8 mouse cellular contexts compared by ENCODE assay signal in the genomic region with DNA sequence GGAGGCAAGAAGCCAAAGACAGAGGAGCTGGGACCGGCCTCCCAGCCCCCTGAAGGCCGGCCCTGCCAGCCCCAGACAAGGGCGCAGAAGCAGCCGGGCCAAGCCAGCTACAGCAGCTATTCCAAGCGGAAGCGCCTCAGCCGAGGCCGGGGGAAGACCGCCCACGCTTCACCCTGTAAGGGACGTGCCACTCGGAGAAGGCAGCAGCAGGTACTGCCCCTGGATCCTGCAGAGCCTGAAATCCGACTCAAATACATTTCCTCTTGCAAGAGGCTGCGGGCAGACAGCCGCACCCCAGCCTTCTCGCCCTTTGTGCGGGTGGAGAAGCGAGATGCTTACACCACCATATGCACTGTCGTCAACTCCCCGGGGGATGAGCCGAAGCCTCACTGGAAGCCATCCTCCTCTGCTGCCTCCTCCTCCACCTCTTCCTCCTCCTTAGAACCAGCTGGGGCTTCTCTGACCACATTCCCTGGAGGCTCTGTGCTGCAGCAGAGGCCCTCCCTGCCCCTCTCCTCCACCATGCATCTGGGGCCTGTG. TPM values are rescaled to one million over a fixed set of nuclear protein-coding genes. Genes with fewer than 3 reads are reported as not detected.
A peak's percentile ranks its signal among the peaks of the same experiment; 100 is the strongest.
DNase-seq lines count a peak whose midpoint lies in the region; ATAC-seq lines count a peak whose summit lies in the region.

No protein-coding gene starts in this region.

- WGBS in hindbrain, embryonic 10.5 days: 84% methylated on average over 21 of the region's 21 CpGs
- WGBS in hindbrain, embryonic 16.5 days: 79% methylated on average over 21 of the region's 21 CpGs
- 87% methylated on average over 21 of the region's 21 CpGs for WGBS in neural tube, embryonic 11.5 days
- 84% methylated on average over 21 of the region's 21 CpGs for WGBS in heart, embryonic 11.5 days (ENCODE audit: insufficient replicate concordance)
- WGBS in neural tube, embryonic 15.5 days: 80% methylated on average over 21 of the region's 21 CpGs

- H3K4me3 ChIP-seq in hindbrain, embryonic 10.5 days: no peak overlapping the region
- no peak overlapping the region for H3K4me3 ChIP-seq in hindbrain, embryonic 16.5 days (ENCODE audit: low read length)
- H3K4me3 ChIP-seq in neural tube, embryonic 11.5 days (ENCODE audit: low read depth, low read length): no peak overlapping the region
- no peak overlapping the region for H3K4me3 ChIP-seq in heart, embryonic 11.5 days (ENCODE audit: low read depth, low read length)
- no peak overlapping the region for H3K4me3 ChIP-seq in neural tube, embryonic 15.5 days (replicated peaks)

- peaks cover 6% of the 10 kb centered on the region for H3K9me3 ChIP-seq in hindbrain, embryonic 10.5 days
- H3K9me3 ChIP-seq in hindbrain, embryonic 16.5 days (ENCODE audit: control insufficient read depth, low read length): no peaks in the 10 kb centered on the region
- H3K9me3 ChIP-seq in neural tube, embryonic 11.5 days (ENCODE audit: control insufficient read depth, low read length): no peaks in the 10 kb centered on the region; the same call in 1 of the 2 replicates
- H3K9me3 ChIP-seq in heart, embryonic 11.5 days (replicated peaks; ENCODE audit: control insufficient read depth, low read length): peaks cover 4% of the 10 kb centered on the region
- H3K9me3 ChIP-seq in neural tube, embryonic 15.5 days (replicated peaks): no peaks in the 10 kb centered on the region

- no peak for ATAC-seq in hindbrain, embryonic 16.5 days
- no peak for ATAC-seq in neural tube, embryonic 11.5 days (ENCODE audit: insufficient read depth, low FRiP score, low TSS enrichment)
- ATAC-seq in heart, embryonic 11.5 days (replicated peaks; ENCODE audit: insufficient number of reproducible peaks, low FRiP score, low TSS enrichment): no peak
- no peak for ATAC-seq in neural tube, embryonic 15.5 days (ENCODE audit: low FRiP score)
- no peak for ATAC-seq in CD4-positive, CD25-positive, alpha-beta regulatory T cell, adult 4 months
- ATAC-seq in cerebellum, adult (ENCODE audit: insufficient number of reproducible peaks, low FRiP score, low TSS enrichment): no peak

- H3K9ac ChIP-seq in hindbrain, embryonic 16.5 days (ENCODE audit: low read depth, low read length): no peak overlapping the region
- no peak overlapping the region for H3K9ac ChIP-seq in neural tube, embryonic 11.5 days (ENCODE audit: low read length)
- no peak overlapping the region for H3K9ac ChIP-seq in heart, embryonic 11.5 days (ENCODE audit: low read depth, low read length)
- H3K9ac ChIP-seq in neural tube, embryonic 15.5 days (replicated peaks): no peak overlapping the region

- DNase-seq in hindbrain, embryonic 10.5 days (ENCODE audit: low spot score): no peak
- DNase-seq in neural tube, embryonic 11.5 days (ENCODE audit: low spot score): no peak
- no peak for DNase-seq in neural tube, embryonic 10.5 days (ENCODE audit: extremely low spot score, low spot score)

- no peaks in the 10 kb centered on the region for H3K27me3 ChIP-seq in hindbrain, embryonic 10.5 days (ENCODE audit: insufficient read depth, poor library complexity, severe bottlenecking)
- H3K27me3 ChIP-seq in hindbrain, embryonic 16.5 days (replicated peaks; ENCODE audit: control insufficient read depth, insufficient read depth, low read length): no peaks in the 10 kb centered on the region
- H3K27me3 ChIP-seq in neural tube, embryonic 11.5 days (ENCODE audit: control insufficient read depth, insufficient read depth, low read length): no peaks in the 10 kb centered on the region
- no peaks in the 10 kb centered on the region for H3K27me3 ChIP-seq in heart, embryonic 11.5 days (ENCODE audit: control insufficient read depth, insufficient read depth, low read length)
- H3K27me3 ChIP-seq in neural tube, embryonic 15.5 days (replicated peaks): no peaks in the 10 kb centered on the region

- H3K36me3 ChIP-seq in hindbrain, embryonic 10.5 days: peaks cover 100% of the 10 kb centered on the region
- peaks cover 48% of the 10 kb centered on the region for H3K36me3 ChIP-seq in hindbrain, embryonic 16.5 days (ENCODE audit: control insufficient read depth, insufficient read depth, low read length)
- H3K36me3 ChIP-seq in neural tube, embryonic 11.5 days (ENCODE audit: control insufficient read depth, insufficient read depth, low read length): peaks cover 47% of the 10 kb centered on the region
- H3K36me3 ChIP-seq in heart, embryonic 11.5 days (ENCODE audit: control insufficient read depth, insufficient read depth, low read length): peaks cover 79% of the 10 kb centered on the region
- peaks cover 83% of the 10 kb centered on the region for H3K36me3 ChIP-seq in neural tube, embryonic 15.5 days

- H3K4me2 ChIP-seq in hindbrain, embryonic 16.5 days (ENCODE audit: low read length): no peak overlapping the region
- H3K4me2 ChIP-seq in neural tube, embryonic 11.5 days (ENCODE audit: low read depth): no peak overlapping the region
- no peak overlapping the region for H3K4me2 ChIP-seq in heart, embryonic 11.5 days
- no peak overlapping the region for H3K4me2 ChIP-seq in neural tube, embryonic 15.5 days

- H3K27ac ChIP-seq in hindbrain, embryonic 10.5 days: peak overlapping the region; percentile 75
- H3K27ac ChIP-seq in hindbrain, embryonic 16.5 days (ENCODE audit: low read depth, low read length): no peak overlapping the region
- peak overlapping the region; percentile 5; the same call in 1 of the 2 replicates for H3K27ac ChIP-seq in neural tube, embryonic 11.5 days (ENCODE audit: low read depth, low read length)
- peak overlapping the region; percentile 22; the same call in 1 of the 2 replicates for H3K27ac ChIP-seq in heart, embryonic 11.5 days (ENCODE audit: low read depth, low read length)
- H3K27ac ChIP-seq in neural tube, embryonic 15.5 days (replicated peaks): peak overlapping the region; percentile 8

- H3K4me1 ChIP-seq in hindbrain, embryonic 10.5 days (replicated peaks): peaks cover 67% of the 10 kb centered on the region
- peaks cover 19% of the 10 kb centered on the region for H3K4me1 ChIP-seq in hindbrain, embryonic 16.5 days (ENCODE audit: control insufficient read depth, insufficient read depth, low read depth, low read length)
- H3K4me1 ChIP-seq in neural tube, embryonic 11.5 days (ENCODE audit: control insufficient read depth, insufficient read depth, low read length): peaks cover 10% of the 10 kb centered on the region
- peaks cover 22% of the 10 kb centered on the region for H3K4me1 ChIP-seq in heart, embryonic 11.5 days (ENCODE audit: control insufficient read depth, insufficient read depth, low read length)
- H3K4me1 ChIP-seq in neural tube, embryonic 15.5 days: peaks cover 33% of the 10 kb centered on the region

RNA-seq across cellular contexts. Expression of a gene that starts 32.8 kb away (rescaled TPM):
- polyA plus RNA-seq in hindbrain, embryonic 10.5 days (2016; fragmentation: Nextera tagmentation; extraction: Ambion mirVana): 45.0 and 55.8 TPM in 2 replicates
- polyA plus RNA-seq in hindbrain, embryonic 16.5 days (2015; fragmentation: Nextera tagmentation; extraction: Ambion mirVana): 42.5 and 44.8 TPM in 2 replicates
- polyA plus RNA-seq in neural tube, embryonic 11.5 days (2014; fragmentation: Nextera tagmentation; extraction: Ambion mirVana): 53.3 and 54.7 TPM in 2 replicates
- 39.0 and 41.0 TPM in 2 replicates for polyA plus RNA-seq in heart, embryonic 11.5 days (2014; fragmentation: Nextera tagmentation; extraction: Ambion mirVana)
- polyA plus RNA-seq in neural tube, embryonic 15.5 days (2015; fragmentation: Nextera tagmentation; extraction: Ambion mirVana): 44.2 and 50.0 TPM in 2 replicates
- polyA plus RNA-seq in CD4-positive, CD25-positive, alpha-beta regulatory T cell, adult 4 months (2017; shearing (Covaris generic)): 10 to 100 TPM; 20.7 to 28.6 TPM
